Mouse (Mus musculus): ENCODE data around the gene Msantd1. TPM values are rescaled to one million over a fixed set of nuclear protein-coding genes. Genes with fewer than 3 reads are reported as not detected.

The Msantd1 gene
- total RNA-seq, 1 experiment, result 1.1 TPM

DNA sequence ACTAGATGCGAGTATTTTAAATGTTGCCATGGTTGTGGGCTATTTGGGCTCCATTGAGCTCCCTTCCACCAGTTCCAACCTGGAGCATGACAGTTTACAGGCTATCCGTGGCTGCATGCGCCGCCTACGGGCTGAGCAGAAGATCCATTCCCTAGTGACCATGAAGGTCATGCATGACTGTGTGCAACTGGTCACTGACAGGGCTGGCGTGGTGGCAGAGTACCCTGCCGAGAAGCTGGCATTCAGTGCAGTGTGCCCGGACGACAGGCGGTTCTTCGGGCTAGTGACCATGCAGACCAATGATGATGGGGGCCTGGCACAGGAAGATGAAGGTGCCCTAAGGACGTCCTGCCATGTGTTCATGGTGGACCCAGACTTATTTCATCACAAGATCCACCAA, 57.7 kb downstream of the Msantd1 start:
- Histone ChIP-seq H3K4me3 (ENCODE audit: insufficient read depth in 1 of 2, low read depth in 1 of 2, low read length in 2 of 2, poor library complexity in 1 of 2, severe bottlenecking in 1 of 2) (no peak overlapping the region), H3K9ac (ENCODE audit: insufficient read depth, low read depth, low read length, poor library complexity, severe bottlenecking) (no peak overlapping the region), H3K36me3 (ENCODE audit: control insufficient read depth, insufficient read depth, low read length, poor library complexity, severe bottlenecking) (peaks cover 14% of the 10 kb centered on the region; the same call in 1 of the 2 replicates), H3K27ac (ENCODE audit: insufficient read depth, low read depth, low read length, poor library complexity, severe bottlenecking) (no peak overlapping the region), H3K4me1 (ENCODE audit: control insufficient read depth in 2 of 2, insufficient read depth in 2 of 2, low read length in 2 of 2, poor library complexity in 1 of 2) (peaks cover 0 to 6% of the 10 kb centered on the region in 2 experiments; a peak in 2 of 4 replicates), H3K9me3 (ENCODE audit: control insufficient read depth, insufficient read depth, low read depth, low read length) (no peaks in the 10 kb centered on the region)
- in situ Hi-C loops (cut with MboI; ENCODE audit: low sequenced_read_pairs in 2 of 2, unreplicated experiment in 2 of 2), result no loop called here
- no peak for DNase-seq (ENCODE audit: low read depth, low spot score)
- no peak for TF ChIP-seq MAFK (IDR thresholded peaks at IDR 0.05; ENCODE audit: insufficient read depth, low read depth, low read length)
- no peak for TF ChIP-seq CHD2 (IDR thresholded peaks at IDR 0.05; ENCODE audit: low read depth, low read length)
- TF ChIP-seq ZC3H11A (IDR thresholded peaks at IDR 0.05; ENCODE audit: borderline replicate concordance, low read depth, low read length), result no peak
- no peak for TF ChIP-seq HCFC1 (IDR thresholded peaks at IDR 0.05; ENCODE audit: borderline replicate concordance, insufficient read depth, low read length)
- no peak for TF ChIP-seq ZNF384 (IDR thresholded peaks at IDR 0.05; ENCODE audit: low read depth, low read length)

DNA sequence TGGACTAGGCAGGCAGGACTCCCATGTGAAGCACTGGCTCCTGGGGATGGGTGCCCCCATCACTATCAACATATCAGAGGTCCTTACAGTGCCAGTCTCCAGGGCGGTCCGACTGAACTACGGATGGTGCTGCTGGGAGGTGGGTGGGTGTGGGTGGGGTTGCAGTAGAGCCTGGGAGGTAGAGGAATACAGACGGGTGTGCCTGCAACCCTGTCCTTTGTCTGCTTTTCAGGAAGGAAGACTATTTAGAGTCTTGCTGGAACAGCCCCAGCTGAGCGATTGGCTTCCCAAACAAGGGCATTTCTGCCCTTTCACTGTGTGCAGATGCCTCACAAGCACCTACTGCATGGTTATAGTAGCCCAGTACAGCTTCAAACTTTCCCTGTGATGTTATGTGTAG, 60.6 kb downstream of the Msantd1 start:
- no peak for DNase-seq (ENCODE audit: low read depth, low spot score)
- no peak overlapping the region for H3K27ac ChIP-seq (ENCODE audit: insufficient read depth, low read depth, low read length, poor library complexity, severe bottlenecking)
- in situ Hi-C loops (cut with MboI; ENCODE audit: low sequenced_read_pairs in 2 of 2, unreplicated experiment in 2 of 2), result no loop called here
- H3K4me3 ChIP-seq (ENCODE audit: insufficient read depth in 1 of 2, low read depth in 1 of 2, low read length in 2 of 2, poor library complexity in 1 of 2, severe bottlenecking in 1 of 2), result no peak overlapping the region
- H3K4me1 ChIP-seq (ENCODE audit: control insufficient read depth in 2 of 2, insufficient read depth in 2 of 2, low read length in 2 of 2, poor library complexity in 1 of 2), result peaks cover 0 to 6% of the 10 kb centered on the region in 2 experiments; a peak in 2 of 4 replicates
- TF ChIP-seq CHD2 (IDR thresholded peaks at IDR 0.05; ENCODE audit: low read depth, low read length) (no peak), ZNF384 (IDR thresholded peaks at IDR 0.05; ENCODE audit: low read depth, low read length) (no peak), HCFC1 (IDR thresholded peaks at IDR 0.05; ENCODE audit: borderline replicate concordance, insufficient read depth, low read length) (no peak), MAFK (IDR thresholded peaks at IDR 0.05; ENCODE audit: insufficient read depth, low read depth, low read length) (no peak), ZC3H11A (IDR thresholded peaks at IDR 0.05; ENCODE audit: borderline replicate concordance, low read depth, low read length) (no peak)
- H3K9me3 ChIP-seq (ENCODE audit: control insufficient read depth, insufficient read depth, low read depth, low read length), result no peaks in the 10 kb centered on the region
- H3K36me3 ChIP-seq (ENCODE audit: control insufficient read depth, insufficient read depth, low read length, poor library complexity, severe bottlenecking), result peaks cover 14% of the 10 kb centered on the region; the same call in 1 of the 2 replicates
- H3K9ac ChIP-seq (ENCODE audit: insufficient read depth, low read depth, low read length, poor library complexity, severe bottlenecking), result no peak overlapping the region

DNA sequence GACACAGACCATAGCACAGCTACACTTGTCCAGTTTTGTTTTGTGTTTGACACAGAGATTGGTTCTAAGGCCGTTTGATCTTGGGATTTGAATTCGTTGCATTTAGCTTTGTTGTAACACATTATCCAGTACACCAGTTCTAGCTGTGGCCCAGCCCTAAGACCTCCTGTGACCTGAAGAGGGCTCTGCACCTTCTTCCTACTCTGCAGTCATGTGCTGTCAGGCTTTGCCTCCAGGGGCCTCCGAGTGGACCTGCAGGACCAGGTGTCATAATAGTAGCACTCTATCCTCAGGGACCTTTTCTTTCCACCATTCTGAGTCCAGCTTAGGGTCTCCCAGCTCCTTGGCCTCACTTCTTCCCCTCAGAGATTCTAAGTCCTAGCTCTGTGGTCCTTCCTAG, 64.7 kb downstream of the Msantd1 start:
- in situ Hi-C loops (cut with MboI; ENCODE audit: low sequenced_read_pairs in 2 of 2, unreplicated experiment in 2 of 2), result no loop called here
- Histone ChIP-seq H3K9ac (ENCODE audit: insufficient read depth, low read depth, low read length, poor library complexity, severe bottlenecking) (no peak overlapping the region), H3K9me3 (ENCODE audit: control insufficient read depth, insufficient read depth, low read depth, low read length) (no peaks in the 10 kb centered on the region), H3K4me3 (ENCODE audit: insufficient read depth in 1 of 2, low read depth in 1 of 2, low read length in 2 of 2, poor library complexity in 1 of 2, severe bottlenecking in 1 of 2) (no peak overlapping the region), H3K36me3 (ENCODE audit: control insufficient read depth, insufficient read depth, low read length, poor library complexity, severe bottlenecking) (peaks cover 7% of the 10 kb centered on the region; the same call in 1 of the 2 replicates), H3K4me1 (ENCODE audit: control insufficient read depth in 2 of 2, insufficient read depth in 2 of 2, low read length in 2 of 2, poor library complexity in 1 of 2) (peaks cover 0 to 6% of the 10 kb centered on the region in 2 experiments; a peak in 2 of 4 replicates), H3K27ac (ENCODE audit: insufficient read depth, low read depth, low read length, poor library complexity, severe bottlenecking) (no peak overlapping the region)
- DNase-seq (ENCODE audit: low read depth, low spot score), result no peak
- no peak for TF ChIP-seq MAFK (IDR thresholded peaks at IDR 0.05; ENCODE audit: insufficient read depth, low read depth, low read length)

Other genes starting within 250 kb of the Msantd1 start
- 60.4 and 78.5 TPM in 2 replicates for gene Nop14, start 247.9 kb upstream of the Msantd1 start, total RNA-seq (2012; rRNA removed)
- gene Grk4, start 247.6 kb upstream of the Msantd1 start, total RNA-seq (2012; rRNA removed), result 0.45 and 0.53 TPM in 2 replicates
- 25.6 and 34.0 TPM in 2 replicates for gene Htt, start 146.3 kb upstream of the Msantd1 start, total RNA-seq (2012; rRNA removed)
- 17.0 and 28.7 TPM in 2 replicates for gene Rgs12, start 41.4 kb downstream of the Msantd1 start, total RNA-seq (2012; rRNA removed)
- gene Hgfac, start 133.5 kb downstream of the Msantd1 start, total RNA-seq (2012; rRNA removed), result 0.58 and 1.1 TPM in 2 replicates
- 0.18 and 1.2 TPM in 2 replicates for gene Dok7, start 148.8 kb downstream of the Msantd1 start, total RNA-seq (2012; rRNA removed)
- 258 and 275 TPM in 2 replicates for gene Lrpap1, start 197.8 kb downstream of the Msantd1 start, total RNA-seq (2012; rRNA removed)